Mouse (Mus musculus): ENCODE measurements around the gene Rab11fip4.

DNA sequence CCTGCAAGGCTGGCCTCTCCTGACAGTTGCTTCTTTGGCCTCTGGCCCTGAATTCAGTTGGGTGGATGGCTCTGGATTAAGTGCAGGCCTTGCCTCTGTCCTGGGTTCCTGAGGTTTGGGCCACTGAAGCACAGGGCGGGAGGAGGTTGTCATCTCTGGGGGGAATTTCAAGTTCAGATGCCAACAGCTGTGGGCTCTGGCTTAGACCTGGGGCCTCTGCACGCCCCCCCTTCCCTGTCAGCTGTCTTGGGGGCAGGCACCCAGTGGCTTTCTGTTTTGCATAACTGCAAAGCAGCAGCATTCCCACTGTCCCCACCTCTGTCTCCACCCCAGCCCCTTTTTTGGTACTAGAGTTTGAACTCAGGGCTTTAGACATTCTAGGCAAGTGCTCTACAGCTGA, 139.4 kb downstream of the Rab11fip4 start:
- TF ChIP-seq GATA1 (IDR thresholded peaks at IDR 0.05; ENCODE audit: borderline replicate concordance, low read length) (no peak), FLI1 (IDR thresholded peaks at IDR 0.05; ENCODE audit: low read length) (no peak)

All from megakaryocyte, embryonic 14.5 days (primary cell).